Mouse (Mus musculus) liver, embryonic 11.5 days (tissue): ENCODE data around the gene Cyth4. TPM values are rescaled to one million over a fixed set of nuclear protein-coding genes. Genes with fewer than 3 reads are reported as not detected.

Experiments used
- polyA plus RNA-seq: library from polyadenylated mRNA; unstranded; fragments of >200 nt; fragmentation: Nextera tagmentation; extraction: Ambion mirVana; gene quantifications from 2 replicates; pipeline ENCODE4 v1.2.1, GENCODE M21; 2014

The Cyth4 gene
- polyA plus RNA-seq, 1 experiment from 2014 or later = 7.8 TPM

Other genes starting within 250 kb of the Cyth4 start
- not detected in 2 replicates for gene Tex33, start 201.1 kb upstream of the Cyth4 start, polyA plus RNA-seq
- gene Tst, start 191.1 kb upstream of the Cyth4 start, polyA plus RNA-seq = 95.3 and 98.9 TPM in 2 replicates
- 5.1 TPM in 2 replicates for gene Mpst, start 190.6 kb upstream of the Cyth4 start, polyA plus RNA-seq
- gene Kctd17, start 168.5 kb upstream of the Cyth4 start, polyA plus RNA-seq = 17.1 and 19.2 TPM in 2 replicates
- 7.0 and 7.9 TPM in 2 replicates for gene Tmprss6, start 128.4 kb upstream of the Cyth4 start, polyA plus RNA-seq
- gene Il2rb, start 101.8 kb upstream of the Cyth4 start, polyA plus RNA-seq = 0.07 and 0.31 TPM in 2 replicates
- 11.4 and 14.0 TPM in 2 replicates for gene C1qtnf6, start 65.6 kb upstream of the Cyth4 start, polyA plus RNA-seq
- gene Sstr3, start 52.4 kb upstream of the Cyth4 start, polyA plus RNA-seq = not detected in 2 replicates
- gene Rac2, start 24.3 kb upstream of the Cyth4 start, polyA plus RNA-seq = 124 and 126 TPM in 2 replicates
- gene Elfn2, start 121.7 kb downstream of the Cyth4 start, polyA plus RNA-seq = not detected in 2 replicates
- gene Mfng, start 176.4 kb downstream of the Cyth4 start, polyA plus RNA-seq = 12.4 and 19.2 TPM in 2 replicates
- gene Card10, start 206.0 kb downstream of the Cyth4 start, polyA plus RNA-seq = 2.3 and 2.7 TPM in 2 replicates
- 21.9 and 23.9 TPM in 2 replicates for gene Cdc42ep1, start 245.6 kb downstream of the Cyth4 start, polyA plus RNA-seq